Mouse (Mus musculus) cerebellum, adult 2 months (tissue): Measurements from ENCODE around the gene S100a9. TPM values are rescaled to one million over a fixed set of nuclear protein-coding genes. Genes with fewer than 3 reads are reported as not detected.

ENCODE experiments used
- DNase-seq, 2 experiments: peaks; one replicate each; pipeline ENCODE4 v3.0.0; 2021
- H3K27ac ChIP-seq: fragments of 200-500 bp; 2 replicates; pipeline ENCODE4 v1.5.1; 2012; ENCODE audit warnings: low read length, control low read depth, inconsistent platforms; ENCODE audit not compliant: insufficient read depth
- H3K27me3 ChIP-seq: fragments of 200-500 bp; 2 replicates; pipeline ENCODE4 v1.6.1; 2012; ENCODE audit warnings: inconsistent platforms, mild to moderate bottlenecking, low read length, moderate library complexity; ENCODE audit not compliant: control insufficient read depth, insufficient read depth
- H3K4me1 ChIP-seq: fragments of 200-500 bp; 2 replicates; pipeline ENCODE4 v1.6.1; 2011; ENCODE audit warnings: low read length; ENCODE audit not compliant: control insufficient read depth, insufficient read depth
- H3K4me3 ChIP-seq: fragments of 200-500 bp; replicated peaks from 2 replicates; pipeline ENCODE3; 2011; ENCODE audit warnings: mild to moderate bottlenecking, low read depth, low read length, control low read depth; ENCODE audit not compliant: insufficient read depth
- CTCF ChIP-seq: fragments of 200-500 bp; IDR thresholded peaks from 2 replicates; pipeline ENCODE4 v1.5.1; 2011; ENCODE audit warnings: low read depth, mild to moderate bottlenecking, control low read depth, low read length, moderate library complexity, borderline replicate concordance; ENCODE audit not compliant: insufficient read depth
- POLR2A ChIP-seq: fragments of 200-500 bp; IDR thresholded peaks from 2 replicates; pipeline ENCODE4 v1.6.1; 2011; ENCODE audit warnings: low read length, control low read depth, borderline replicate concordance; ENCODE audit not compliant: insufficient read depth
- WGBS: fragments of 180-500 bp; shearing (Covaris S2); methylation state at CpG from one replicate; pipeline ENCODE4 v1.1.7; 2018; 5-methylcytosine and 5-hydroxymethylcytosine counted together
- polyA plus RNA-seq: library from polyadenylated mRNA; depleted of rRNA; stranded (reverse); fragments of >200 nt; gene quantifications from 2 replicates; pipeline ENCODE4 v1.2.3, GENCODE M21; 2012

The S100a9 gene
- polyA plus RNA-seq, 1 experiment = 18.0 TPM

GRCm38 (mm10) chr3:90683929-90684328 is 11.6 kb downstream of the S100a9 start:
- no peaks in the 10 kb centered on the region for H3K4me1 ChIP-seq
- no peak overlapping the region for H3K27ac ChIP-seq
- TF ChIP-seq POLR2A = no peak
- no peak overlapping the region for H3K4me3 ChIP-seq
- no peak for DNase-seq
- H3K27me3 ChIP-seq = no peaks in the 10 kb centered on the region
- WGBS = 87% methylated on average over 3 of the region's 3 CpGs

GRCm38 (mm10) chr3:90678656-90679055 is 16.9 kb downstream of the S100a9 start:
- H3K4me1 ChIP-seq = no peaks in the 10 kb centered on the region

GRCm38 (mm10) chr3:90668846-90669245 is 26.7 kb downstream of the S100a9 start, which contains the start of gene S100a8:
S100a8 (plus strand) TSS chr3:90668978.
- Histone ChIP-seq H3K27me3 (no peaks in the 10 kb centered on the region), H3K27ac (no peak within 1 kb of the TSS), H3K4me1 (no peaks in the 10 kb centered on the region), H3K4me3 (no peak within 1 kb of the TSS)
- no peak for DNase-seq
- 48% methylated on average over 8 of the region's 8 CpGs for WGBS
- no peak for TF ChIP-seq CTCF
- no peak for TF ChIP-seq POLR2A

More at GRCm38 (mm10) chr3:90678656-90679055, 16.9 kb downstream of the S100a9 start:
- no peak for DNase-seq
- no peak overlapping the region for H3K4me3 ChIP-seq
- WGBS = 40% methylated on average over 3 of the region's 3 CpGs
- TF ChIP-seq POLR2A = no peak
- no peak for TF ChIP-seq CTCF
- H3K27me3 ChIP-seq = no peaks in the 10 kb centered on the region
- H3K27ac ChIP-seq = no peak overlapping the region

GRCm38 (mm10) chr3:90664219-90664618 is 31.3 kb downstream of the S100a9 start:
- 87% methylated on average over 2 of the region's 2 CpGs for WGBS
- peak; percentile 13; the same call in 1 of the 2 replicates for TF ChIP-seq CTCF
- TF ChIP-seq POLR2A = no peak
- no peak overlapping the region for H3K27ac ChIP-seq
- H3K4me1 ChIP-seq = no peaks in the 10 kb centered on the region
- no peak for DNase-seq
- no peak overlapping the region for H3K4me3 ChIP-seq
- no peaks in the 10 kb centered on the region for H3K27me3 ChIP-seq

GRCm38 (mm10) chr3:90659364-90660044 is 36.0 kb downstream of the S100a9 start:
- no peak overlapping the region for H3K4me3 ChIP-seq
- no peak for TF ChIP-seq CTCF
- no peak for TF ChIP-seq POLR2A
- no peak for DNase-seq
- no peak overlapping the region for H3K27ac ChIP-seq
- H3K4me1 ChIP-seq = no peaks in the 10 kb centered on the region
- H3K27me3 ChIP-seq = no peaks in the 10 kb centered on the region

- DNase-seq = no peak
- TF ChIP-seq POLR2A = no peak
- no peak for TF ChIP-seq CTCF
- Histone ChIP-seq H3K27me3 (no peaks in the 10 kb centered on the region), H3K27ac (no peak overlapping the region), H3K4me3 (no peak overlapping the region), H3K4me1 (no peaks in the 10 kb centered on the region)
- 67% methylated on average over 4 of the region's 4 CpGs for WGBS
Measured at GRCm38 (mm10) chr3:90657405-90657804, 38.1 kb downstream of the S100a9 start.

- Histone ChIP-seq H3K4me1 (no peaks in the 10 kb centered on the region), H3K27ac (no peak within 1 kb of the TSS), H3K27me3 (no peaks in the 10 kb centered on the region), H3K4me3 (no peak within 1 kb of the TSS)
- no peak for TF ChIP-seq POLR2A
- no peak for TF ChIP-seq CTCF
- DNase-seq = no peak
Measured at GRCm38 (mm10) chr3:90653717-90654116, 41.8 kb downstream of the S100a9 start, which contains the start of gene S100a7a. S100a7a (plus strand) TSS chr3:90654017.

GRCm38 (mm10) chr3:90652878-90653508 is 42.5 kb downstream of the S100a9 start:
- 36% methylated on average over 5 of the region's 5 CpGs for WGBS
- no peaks in the 10 kb centered on the region for H3K27me3 ChIP-seq
- H3K4me1 ChIP-seq = no peaks in the 10 kb centered on the region
- H3K27ac ChIP-seq = no peak overlapping the region
- H3K4me3 ChIP-seq = no peak overlapping the region
- DNase-seq = peak; percentile 53 to 64
- TF ChIP-seq POLR2A (no peak), CTCF (peak; percentile 81)
